Mouse (Mus musculus): ENCODE measurements at regions not wholly inside any gene's neighbourhood (a gene's known extent, or its start where the extent isn't known, plus 50 kb on each side); places are given as distances from the start of the nearest gene placed in this dataset.

DNA sequence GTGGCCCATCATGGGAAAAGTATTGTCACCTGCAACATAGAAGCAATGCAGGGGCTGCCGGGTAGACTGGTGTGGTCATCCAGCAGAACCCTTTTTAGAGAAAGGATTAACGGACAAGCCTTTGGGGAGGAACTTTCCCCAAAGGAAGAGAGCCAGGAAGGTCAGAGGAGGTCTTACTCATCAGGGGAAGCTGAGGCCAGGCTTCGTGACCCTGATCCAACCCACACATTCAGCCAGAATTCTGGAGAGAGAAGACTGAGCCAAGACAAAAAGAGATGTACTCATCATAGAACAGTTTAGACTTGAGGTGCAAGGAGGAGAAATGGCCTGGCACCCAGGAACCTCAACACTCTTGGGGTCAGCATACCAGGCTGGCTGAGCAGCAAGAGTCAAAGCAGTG, 67.9 kb upstream of the Sh3bp4 start:
- Histone ChIP-seq H3K9me3 (ENCODE audit: control insufficient read depth, low read length) (no peaks in the 10 kb centered on the region; the same call in 1 of the 2 replicates), H3K4me2 (no peak overlapping the region), H3K4me3 (ENCODE audit: low read depth, low read length) (no peak overlapping the region), H3K36me3 (ENCODE audit: control insufficient read depth, insufficient read depth, low read length) (no peaks in the 10 kb centered on the region), H3K9ac (ENCODE audit: low read depth, low read length) (no peak overlapping the region), H3K27ac (ENCODE audit: low read depth, low read length) (no peak overlapping the region), H3K4me1 (replicated peaks; ENCODE audit: control insufficient read depth, insufficient read depth, low read length) (no peaks in the 10 kb centered on the region), H3K27me3 (replicated peaks; ENCODE audit: control insufficient read depth, insufficient read depth, low read length) (no peaks in the 10 kb centered on the region)
- no peak for ATAC-seq (replicated peaks; ENCODE audit: low FRiP score)
- 83% methylated on average over 3 of the region's 3 CpGs for WGBS
- no peak for DNase-seq (ENCODE audit: low spot score)

DNA sequence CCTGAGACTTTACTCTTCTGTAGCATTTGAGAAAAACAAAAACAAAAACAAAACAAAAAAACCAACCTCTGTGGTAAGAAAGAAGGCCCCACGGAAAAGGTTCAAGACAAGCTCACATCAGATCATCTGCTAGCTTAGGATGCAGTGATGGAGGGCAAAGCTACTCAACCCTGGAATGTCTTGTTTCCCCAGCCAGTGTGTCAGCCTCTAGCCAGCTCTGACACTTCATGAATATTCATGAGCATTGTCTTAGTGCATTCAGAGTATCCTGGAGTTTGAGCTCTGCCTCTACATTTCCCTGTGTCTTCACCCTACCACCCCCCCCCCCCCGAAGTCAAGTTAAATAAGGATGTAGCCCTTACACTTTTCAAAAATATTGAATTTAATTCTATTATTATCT, 66.5 kb upstream of the Sh3bp4 start:
- WGBS = 65% methylated on average over 2 of the region's 2 CpGs
- Histone ChIP-seq H3K36me3 (ENCODE audit: control insufficient read depth, insufficient read depth, low read length) (no peaks in the 10 kb centered on the region), H3K4me1 (replicated peaks; ENCODE audit: control insufficient read depth, insufficient read depth, low read length) (no peaks in the 10 kb centered on the region), H3K27ac (ENCODE audit: low read depth, low read length) (no peak overlapping the region), H3K9ac (ENCODE audit: low read depth, low read length) (no peak overlapping the region), H3K4me3 (ENCODE audit: low read depth, low read length) (no peak overlapping the region), H3K4me2 (no peak overlapping the region), H3K9me3 (ENCODE audit: control insufficient read depth, low read length) (no peaks in the 10 kb centered on the region; the same call in 1 of the 2 replicates), H3K27me3 (replicated peaks; ENCODE audit: control insufficient read depth, insufficient read depth, low read length) (no peaks in the 10 kb centered on the region)
- DNase-seq (ENCODE audit: low spot score) (no peak), ATAC-seq (replicated peaks; ENCODE audit: low FRiP score) (no peak)

DNA sequence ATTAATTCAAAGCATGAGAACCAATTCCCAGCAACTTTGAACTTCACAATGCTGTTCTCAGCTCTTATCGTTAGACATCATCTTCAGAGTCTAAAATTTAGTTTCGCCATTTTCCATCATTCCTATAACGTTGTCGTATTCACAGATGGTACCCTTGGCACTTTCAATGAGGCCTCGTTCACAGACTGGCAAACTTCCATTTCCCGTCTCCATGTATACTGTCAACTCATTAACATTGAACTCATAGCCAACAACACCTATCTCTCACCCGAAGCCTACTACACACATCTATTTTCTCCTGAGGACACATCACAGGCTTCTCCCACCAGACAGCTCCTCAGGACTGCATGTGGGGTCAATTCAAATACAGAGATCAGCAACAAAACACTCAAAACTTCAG, 62.7 kb upstream of the Sh3bp4 start:
- H3K4me3 ChIP-seq (ENCODE audit: low read depth, low read length) = no peak overlapping the region
- H3K9ac ChIP-seq (ENCODE audit: low read depth, low read length) = no peak overlapping the region
- no peaks in the 10 kb centered on the region for H3K36me3 ChIP-seq (ENCODE audit: control insufficient read depth, insufficient read depth, low read length)
- H3K9me3 ChIP-seq (ENCODE audit: control insufficient read depth, low read length) = no peaks in the 10 kb centered on the region; the same call in 1 of the 2 replicates
- ATAC-seq (replicated peaks; ENCODE audit: low FRiP score) = no peak
- no peak for DNase-seq (ENCODE audit: low spot score)
- 87% methylated on average over 7 of the region's 7 CpGs for WGBS
- no peaks in the 10 kb centered on the region for H3K4me1 ChIP-seq (replicated peaks; ENCODE audit: control insufficient read depth, insufficient read depth, low read length)
- no peak overlapping the region for H3K27ac ChIP-seq (ENCODE audit: low read depth, low read length)
- H3K27me3 ChIP-seq (replicated peaks; ENCODE audit: control insufficient read depth, insufficient read depth, low read length) = no peaks in the 10 kb centered on the region
- no peak overlapping the region for H3K4me2 ChIP-seq

- no peak overlapping the region for H3K4me3 ChIP-seq (ENCODE audit: low read depth, low read length)
- H3K9ac ChIP-seq (ENCODE audit: low read depth, low read length) = no peak overlapping the region
- 56% methylated on average over 2 of the region's 2 CpGs for WGBS
- H3K4me1 ChIP-seq (replicated peaks; ENCODE audit: control insufficient read depth, insufficient read depth, low read length) = no peaks in the 10 kb centered on the region
- ATAC-seq (replicated peaks; ENCODE audit: low FRiP score) (no peak), DNase-seq (ENCODE audit: low spot score) (no peak)
- H3K9me3 ChIP-seq (ENCODE audit: control insufficient read depth, low read length) = no peaks in the 10 kb centered on the region
- H3K4me2 ChIP-seq = no peak overlapping the region
- no peaks in the 10 kb centered on the region for H3K36me3 ChIP-seq (ENCODE audit: control insufficient read depth, insufficient read depth, low read length)
- no peaks in the 10 kb centered on the region for H3K27me3 ChIP-seq (replicated peaks; ENCODE audit: control insufficient read depth, insufficient read depth, low read length)
- H3K27ac ChIP-seq (ENCODE audit: low read depth, low read length) = no peak overlapping the region
Observed at GRCm38 (mm10) chr1:89010170-89010569, 60.0 kb upstream of the Sh3bp4 start.

DNA sequence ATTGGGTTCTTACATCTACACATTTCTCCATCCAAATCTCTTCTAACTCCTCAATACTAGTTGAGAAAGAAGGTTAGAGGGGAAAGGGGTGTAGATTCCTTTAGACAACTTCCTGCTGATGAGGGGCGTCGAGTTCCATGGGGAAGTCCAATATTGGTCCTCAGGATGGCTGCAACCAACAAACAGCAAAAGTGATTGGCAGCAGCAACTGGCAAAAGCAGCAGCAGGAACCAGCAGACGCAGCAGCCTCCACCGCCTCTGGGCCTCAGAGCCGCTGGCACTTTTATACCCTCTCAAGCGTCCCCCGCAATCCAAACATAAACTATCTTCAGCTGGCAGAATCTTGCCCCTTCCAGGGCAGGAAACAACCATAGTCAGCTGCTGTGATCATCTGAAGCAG, 58.8 kb upstream of the Sh3bp4 start:
- Histone ChIP-seq H3K27ac (ENCODE audit: low read depth, low read length) (no peak overlapping the region), H3K36me3 (ENCODE audit: control insufficient read depth, insufficient read depth, low read length) (no peaks in the 10 kb centered on the region), H3K9me3 (ENCODE audit: control insufficient read depth, low read length) (no peaks in the 10 kb centered on the region), H3K27me3 (replicated peaks; ENCODE audit: control insufficient read depth, insufficient read depth, low read length) (no peaks in the 10 kb centered on the region), H3K4me3 (ENCODE audit: low read depth, low read length) (no peak overlapping the region), H3K9ac (ENCODE audit: low read depth, low read length) (no peak overlapping the region), H3K4me2 (no peak overlapping the region), H3K4me1 (replicated peaks; ENCODE audit: control insufficient read depth, insufficient read depth, low read length) (no peaks in the 10 kb centered on the region)
- DNase-seq (ENCODE audit: low spot score) = no peak
- WGBS = 75% methylated on average over 7 of the region's 7 CpGs
- ATAC-seq (replicated peaks; ENCODE audit: low FRiP score) = no peak

- WGBS = 40% methylated on average over 12 of the region's 12 CpGs
- H3K9me3 ChIP-seq (ENCODE audit: control insufficient read depth, low read length) = no peaks in the 10 kb centered on the region
- no peak overlapping the region for H3K27ac ChIP-seq (ENCODE audit: low read depth, low read length)
- ATAC-seq (replicated peaks; ENCODE audit: low FRiP score) = no peak
- no peak overlapping the region for H3K4me2 ChIP-seq
- no peaks in the 10 kb centered on the region for H3K4me1 ChIP-seq (replicated peaks; ENCODE audit: control insufficient read depth, insufficient read depth, low read length)
- H3K36me3 ChIP-seq (ENCODE audit: control insufficient read depth, insufficient read depth, low read length) = no peaks in the 10 kb centered on the region
- H3K4me3 ChIP-seq (ENCODE audit: low read depth, low read length) = no peak overlapping the region
- H3K27me3 ChIP-seq (replicated peaks; ENCODE audit: control insufficient read depth, insufficient read depth, low read length) = no peaks in the 10 kb centered on the region
- DNase-seq (ENCODE audit: low spot score) = no peak
- H3K9ac ChIP-seq (ENCODE audit: low read depth, low read length) = no peak overlapping the region
Observed at GRCm38 (mm10) chr1:89015385-89015784, 54.8 kb upstream of the Sh3bp4 start.

GRCm38 (mm10) chr1:89015845-89016244, 54.4 kb upstream of the Sh3bp4 start:
- 61% methylated on average over 10 of the region's 10 CpGs for WGBS
- Histone ChIP-seq H3K4me2 (no peak overlapping the region), H3K9me3 (ENCODE audit: control insufficient read depth, low read length) (no peaks in the 10 kb centered on the region), H3K9ac (ENCODE audit: low read depth, low read length) (no peak overlapping the region), H3K4me1 (replicated peaks; ENCODE audit: control insufficient read depth, insufficient read depth, low read length) (no peaks in the 10 kb centered on the region), H3K27ac (ENCODE audit: low read depth, low read length) (no peak overlapping the region), H3K27me3 (replicated peaks; ENCODE audit: control insufficient read depth, insufficient read depth, low read length) (no peaks in the 10 kb centered on the region), H3K36me3 (ENCODE audit: control insufficient read depth, insufficient read depth, low read length) (no peaks in the 10 kb centered on the region), H3K4me3 (ENCODE audit: low read depth, low read length) (no peak overlapping the region)
- DNase-seq (ENCODE audit: low spot score) (no peak), ATAC-seq (replicated peaks; ENCODE audit: low FRiP score) (no peak)

DNA sequence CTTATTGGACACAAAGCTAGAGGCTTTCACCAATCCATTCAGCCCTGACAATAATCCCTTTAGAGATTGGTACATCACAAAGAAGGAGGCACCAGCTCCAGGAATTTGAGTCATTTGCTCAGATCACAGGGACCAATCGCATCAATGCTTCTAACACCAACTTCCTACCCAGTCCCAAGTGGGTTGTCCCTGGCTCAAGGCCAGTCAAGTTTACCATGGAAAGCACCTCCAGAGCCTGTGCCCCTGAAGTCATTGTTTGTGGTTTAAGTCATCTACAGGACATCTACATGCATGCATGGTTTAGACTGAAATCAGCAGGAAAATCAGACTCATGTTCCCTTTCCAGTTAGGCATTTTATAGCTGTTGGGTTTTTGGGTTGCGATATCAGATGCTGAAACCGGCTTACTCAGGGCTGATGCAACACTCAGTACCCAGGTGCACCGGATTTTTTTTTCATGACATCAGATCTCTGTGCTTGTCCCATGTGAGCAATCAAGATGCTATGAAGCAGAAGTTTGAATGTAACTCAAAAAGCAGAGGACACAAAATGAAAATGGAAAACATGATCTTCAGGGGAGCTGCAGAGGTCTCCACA, 50.3 kb upstream of the Sh3bp4 start:
- Histone ChIP-seq H3K4me2 (no peak overlapping the region), H3K27me3 (replicated peaks; ENCODE audit: control insufficient read depth, insufficient read depth, low read length) (no peaks in the 10 kb centered on the region), H3K4me3 (ENCODE audit: low read depth, low read length) (no peak overlapping the region), H3K4me1 (replicated peaks; ENCODE audit: control insufficient read depth, insufficient read depth, low read length) (no peaks in the 10 kb centered on the region), H3K9me3 (ENCODE audit: control insufficient read depth, low read length) (no peaks in the 10 kb centered on the region), H3K27ac (ENCODE audit: low read depth, low read length) (no peak overlapping the region), H3K9ac (ENCODE audit: low read depth, low read length) (no peak overlapping the region), H3K36me3 (ENCODE audit: control insufficient read depth, insufficient read depth, low read length) (no peaks in the 10 kb centered on the region)
- ATAC-seq (replicated peaks; ENCODE audit: low FRiP score) (no peak), DNase-seq (ENCODE audit: low spot score) (no peak)
- 92% methylated on average over 4 of the region's 4 CpGs for WGBS

Measured in liver, embryonic 11.5 days (tissue).